17 mouse cellular contexts compared by ENCODE assay signal in genomic region chr2:129885536-129885935, GRCm38 (mm10).
A peak's percentile ranks its signal among the peaks of the same experiment; 100 is the strongest.
DNase-seq lines count a peak whose midpoint lies in the region; ATAC-seq and TF ChIP-seq lines count a peak whose summit lies in the region.
"Had no signal": no experiment of that assay in that cellular context is flagged by ENCODE, and none has a peak within 500 bp of the region (broad histone marks: within the 10 kb centered on the region; RNA-seq: fewer than 3 reads in every experiment).

No protein-coding gene starts in this region.

- peak; percentile 49 for DNase-seq in adrenal gland, adult 2 months
- DNase-seq in adrenal gland, adult 8-10 months, result no peak
- DNase-seq in heart, adult 8-10 months (ENCODE audit: low spot score), result peak; percentile 32
- no peak for DNase-seq in heart, postnatal 25 days (ENCODE audit: low spot score)
- peak; percentile 62 for DNase-seq in adrenal gland, postnatal 25 days
- peak; percentile 68 for DNase-seq in fat pad, adult 2 months (ENCODE audit: extremely low read depth, low read depth, low spot score)
- no peak for DNase-seq in right cerebral cortex, postnatal 36 days (ENCODE audit: low spot score in 2 of 2)
- DNase-seq: kidney, adult 9 months; right cerebral cortex, postnatal 4 days; thymus, postnatal 25 days had no signal

- no peaks in the 10 kb centered on the region for H3K36me3 ChIP-seq in intestine, postnatal 0 days (ENCODE audit: control insufficient read depth, insufficient read depth)
- H3K36me3 ChIP-seq: embryonic facial prominence, embryonic 10.5 days; heart, embryonic 15.5 days; limb, embryonic 15.5 days had no signal

- no peaks in the 10 kb centered on the region for H3K4me1 ChIP-seq in intestine, postnatal 0 days (replicated peaks; ENCODE audit: control insufficient read depth, insufficient read depth, low read length)
- H3K4me1 ChIP-seq: embryonic facial prominence, embryonic 10.5 days; limb, embryonic 15.5 days had no signal

- H3K4me2 ChIP-seq in intestine, postnatal 0 days (replicated peaks; ENCODE audit: low read depth), result no peak overlapping the region
- H3K4me2 ChIP-seq: heart, embryonic 15.5 days; limb, embryonic 15.5 days had no signal

- no peak overlapping the region for H3K4me3 ChIP-seq in intestine, postnatal 0 days (ENCODE audit: low read depth, low read length)
- H3K4me3 ChIP-seq: embryonic facial prominence, embryonic 10.5 days; heart, embryonic 15.5 days; layer of hippocampus, adult 2 months; left cerebral cortex, adult 2 months; limb, embryonic 15.5 days had no signal

- H3K27ac ChIP-seq in intestine, postnatal 0 days (ENCODE audit: low read depth, low read length), result no peak overlapping the region
- H3K27ac ChIP-seq: embryonic facial prominence, embryonic 10.5 days; heart, embryonic 15.5 days; layer of hippocampus, adult 2 months; left cerebral cortex, adult 2 months; limb, embryonic 15.5 days had no signal

- 85% methylated on average over 7 of the region's 7 CpGs for WGBS in intestine, postnatal 0 days

- H3K9me3 ChIP-seq in intestine, postnatal 0 days (ENCODE audit: control insufficient read depth), result 0 out of 2 replicates have a peak, but pooled peaks cover 3% of the 10 kb centered on the region
- H3K9me3 ChIP-seq: embryonic facial prominence, embryonic 10.5 days; heart, embryonic 15.5 days; limb, embryonic 15.5 days had no signal

- intact Hi-C loops in heart, postnatal 25 days (cut with DNase I), result no loop called here

- TF ChIP-seq CTCF in intestine, postnatal 0 days (IDR thresholded peaks at IDR 0.05; ENCODE audit: low read depth), result no peak

- H3K27me3 ChIP-seq in intestine, postnatal 0 days (replicated peaks; ENCODE audit: control insufficient read depth, insufficient read depth, low read length), result no peaks in the 10 kb centered on the region
- H3K27me3 ChIP-seq: heart, embryonic 15.5 days; limb, embryonic 15.5 days had no signal

- no peak for ATAC-seq in intestine, postnatal 0 days
- ATAC-seq: hindbrain, embryonic 16.5 days had no signal

- no peak overlapping the region for H3K9ac ChIP-seq in intestine, postnatal 0 days (ENCODE audit: low read depth, low read length)
- H3K9ac ChIP-seq: heart, embryonic 15.5 days; limb, embryonic 15.5 days had no signal

Comparison
In these comparisons a context has a peak if more than half of its experiments do, and no peak if none do; other contexts are left out.
1. DNase-seq: peak in adrenal gland, adult 2 months (single experiment), heart, adult 8-10 months (single experiment), adrenal gland, postnatal 25 days (single experiment) and fat pad, adult 2 months (single experiment); none in adrenal gland, adult 8-10 months (single experiment), heart, postnatal 25 days (single experiment) and right cerebral cortex, postnatal 36 days (0 of 2).